Mouse (Mus musculus): ENCODE data around the gene Mbd3.

Gene Mbd3

GRCm38 (mm10) chr10:80395025-80395627 is 4.2 kb downstream of the Mbd3 start:
- DNase-seq = no peak

- DNase-seq = no peak
Measured at GRCm38 (mm10) chr10:80392687-80393086, 6.7 kb downstream of the Mbd3 start.

GRCm38 (mm10) chr10:80390697-80391096 is 8.7 kb downstream of the Mbd3 start:
- no peak for DNase-seq

- DNase-seq = no peak
Measured at GRCm38 (mm10) chr10:80389185-80389708, 10.1 kb downstream of the Mbd3 start.

- no peak for DNase-seq
Measured at GRCm38 (mm10) chr10:80388731-80389130, 10.6 kb downstream of the Mbd3 start.

GRCm38 (mm10) chr10:80387522-80387959 is 11.8 kb downstream of the Mbd3 start, which contains the start of gene Mex3d:
Mex3d (minus strand) TSS chr10:80387659.
- DNase-seq = peak; percentile 90

- no peak for DNase-seq
Measured at GRCm38 (mm10) chr10:80386735-80387471, 12.4 kb downstream of the Mbd3 start.

GRCm38 (mm10) chr10:80385811-80386734 is 13.3 kb downstream of the Mbd3 start:
- peak; percentile 52 for DNase-seq

- no peak for DNase-seq
Measured at GRCm38 (mm10) chr10:80385310-80385709, 14.0 kb downstream of the Mbd3 start.

- DNase-seq = no peak
Measured at GRCm38 (mm10) chr10:80384709-80385108, 14.6 kb downstream of the Mbd3 start.

GRCm38 (mm10) chr10:80384115-80384639 is 15.2 kb downstream of the Mbd3 start:
- no peak for DNase-seq

- DNase-seq = peak; percentile 28
Measured at GRCm38 (mm10) chr10:80383431-80383830, 15.9 kb downstream of the Mbd3 start.

- DNase-seq = no peak
Measured at GRCm38 (mm10) chr10:80382641-80383365, 16.5 kb downstream of the Mbd3 start.

GRCm38 (mm10) chr10:80377716-80378115 is 21.6 kb downstream of the Mbd3 start:
- peak; percentile 40 for DNase-seq

GRCm38 (mm10) chr10:80376160-80376559 is 23.2 kb downstream of the Mbd3 start:
- DNase-seq = peak; percentile 97

- peak; percentile 93 for DNase-seq
Measured at GRCm38 (mm10) chr10:80374063-80374462, 25.3 kb downstream of the Mbd3 start.

GRCm38 (mm10) chr10:80372706-80373105 is 26.6 kb downstream of the Mbd3 start:
- DNase-seq = no peak

- no peak for DNase-seq
Measured at GRCm38 (mm10) chr10:80371983-80372382, 27.4 kb downstream of the Mbd3 start.

GRCm38 (mm10) chr10:80371411-80371966 is 27.9 kb downstream of the Mbd3 start:
- peak; percentile 90 for DNase-seq

- peak; percentile 36 for DNase-seq
Measured at GRCm38 (mm10) chr10:80369995-80370747, 29.2 kb downstream of the Mbd3 start.

GRCm38 (mm10) chr10:80368392-80368791 is 31.0 kb downstream of the Mbd3 start:
- no peak for DNase-seq
